8 mouse cellular contexts compared by ENCODE assay signal in the genomic region with DNA sequence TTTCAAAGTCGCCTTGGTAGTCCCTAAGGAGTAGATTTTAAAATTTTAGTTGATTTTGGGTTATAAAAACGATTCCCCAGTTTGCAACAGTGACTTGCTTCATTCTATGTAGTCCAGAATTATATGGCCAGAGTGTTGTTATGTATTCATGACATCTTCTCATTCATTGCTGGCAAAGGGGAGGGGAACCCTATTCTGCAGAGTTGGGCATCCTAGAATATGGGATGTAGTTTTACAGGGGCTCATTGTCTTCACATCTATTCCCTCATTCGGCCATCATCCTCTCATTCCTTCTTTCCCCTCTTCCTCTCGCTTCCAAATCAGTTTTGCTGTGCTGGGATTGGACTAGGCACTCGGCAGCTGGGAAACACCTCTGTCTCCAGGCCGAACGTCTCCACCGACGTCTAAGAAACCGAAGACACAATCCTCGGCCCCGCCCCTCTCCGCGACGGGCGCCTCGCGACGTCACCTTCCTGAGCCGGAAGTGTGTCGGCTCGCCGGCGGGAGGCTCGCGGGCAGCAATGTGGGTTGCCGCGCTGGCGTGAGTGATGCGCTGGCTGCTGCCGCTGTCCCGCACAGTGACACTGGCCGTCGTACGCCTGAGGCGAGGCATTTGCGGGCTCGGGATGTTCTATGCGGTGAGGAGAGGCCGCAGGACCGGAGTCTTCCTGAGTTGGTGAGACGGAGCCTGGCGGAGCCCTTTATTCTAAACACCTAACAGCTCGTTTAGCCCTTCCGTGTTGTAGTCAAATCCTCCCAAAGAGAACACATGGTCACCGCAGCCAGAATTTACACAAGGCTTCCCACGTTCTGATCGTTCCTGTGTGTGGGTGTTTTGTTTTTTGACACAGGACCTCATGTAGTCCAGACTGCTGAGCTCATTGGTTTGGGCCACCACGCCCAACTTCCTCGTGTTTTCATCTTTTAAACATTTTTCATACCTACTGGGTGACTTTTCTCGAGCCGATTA. TPM values are rescaled to one million over a fixed set of nuclear protein-coding genes. Genes with fewer than 3 reads are reported as not detected.
DNase-seq lines count a peak whose midpoint lies in the region; ATAC-seq and TF ChIP-seq lines count a peak whose summit lies in the region.

Gene Rnaseh1, plus strand, starts transcription at position 462 of the 970 bp plus-strand sequence.

- peaks cover 36% of the 10 kb centered on the region for H3K36me3 ChIP-seq in G1E (replicated peaks)
- no peaks in the 10 kb centered on the region; the same call in 1 of the 2 replicates for H3K36me3 ChIP-seq in forebrain, embryonic 16.5 days (ENCODE audit: control insufficient read depth, insufficient read depth)
- H3K36me3 ChIP-seq in neural tube, embryonic 14.5 days (ENCODE audit: control insufficient read depth, insufficient read depth, low read length), result peaks cover 6% of the 10 kb centered on the region; the same call in 1 of the 2 replicates
- H3K36me3 ChIP-seq in testis, adult 2 months (ENCODE audit: control insufficient read depth, insufficient read depth, low read length), result no peaks in the 10 kb centered on the region; the same call in 1 of the 2 replicates

- ATAC-seq in G1E (ENCODE audit: extremely low read depth, insufficient number of reproducible peaks, low FRiP score, poor library complexity, severe bottlenecking), result peak; percentile 97
- peak; percentile 98 for ATAC-seq in forebrain, embryonic 16.5 days
- peak; percentile 97 for ATAC-seq in neural tube, embryonic 14.5 days (ENCODE audit: low read depth)

- H3K27me3 ChIP-seq in G1E (ENCODE audit: insufficient read depth, low read length), result peaks cover 10% of the 10 kb centered on the region
- no peaks in the 10 kb centered on the region; the same call in 1 of the 2 replicates for H3K27me3 ChIP-seq in forebrain, embryonic 16.5 days (replicated peaks; ENCODE audit: control insufficient read depth, insufficient read depth, low read length)
- no peaks in the 10 kb centered on the region for H3K27me3 ChIP-seq in neural tube, embryonic 14.5 days (ENCODE audit: control insufficient read depth, insufficient read depth, low read length)
- H3K27me3 ChIP-seq in testis, adult 2 months (ENCODE audit: control insufficient read depth, insufficient read depth, low read length), result no peaks in the 10 kb centered on the region

- DNase-seq in G1E (ENCODE audit: low spot score), result peak; percentile 93
- DNase-seq in cerebellum, adult 18-20 months, result peak; percentile 87 to 92
- DNase-seq in heart, postnatal 25 days (ENCODE audit: low spot score), result peak; percentile 72
- peak; percentile 90 to 94 for DNase-seq in layer of hippocampus, adult 18-20 months (ENCODE audit: low spot score in 2 of 2)
- DNase-seq in lung, adult 18-20 months, result peak; percentile 89 to 90

- no peaks in the 10 kb centered on the region for H3K9me3 ChIP-seq in G1E (replicated peaks)
- no peaks in the 10 kb centered on the region for H3K9me3 ChIP-seq in forebrain, embryonic 16.5 days (ENCODE audit: control insufficient read depth, low read length)
- H3K9me3 ChIP-seq in neural tube, embryonic 14.5 days (ENCODE audit: control insufficient read depth, low read length), result no peaks in the 10 kb centered on the region

- intact Hi-C loops in heart, postnatal 25 days (cut with DNase I), result loop anchor here (5.0 kb wide), 1 partner anchor 103 kb away; the partner anchor contains the start of genes Eipr1 and Trappc12

- TF ChIP-seq POLR2A in testis, adult 2 months (IDR thresholded peaks at IDR 0.05; ENCODE audit: control insufficient read depth, low read depth, low read length), result peak; percentile 95

- TF ChIP-seq CTCF in G1E (IDR thresholded peaks at IDR 0.05; ENCODE audit: low read depth, low read length), result no peak
- no peak for TF ChIP-seq CTCF in testis, adult 2 months (IDR thresholded peaks at IDR 0.05; ENCODE audit: control insufficient read depth, insufficient read depth, insufficient replicate concordance, low read depth, low read length)

- H3K9ac ChIP-seq in forebrain, embryonic 16.5 days (replicated peaks; ENCODE audit: low read depth, low read length), result peak within 1 kb of the TSS; percentile 67
- H3K9ac ChIP-seq in neural tube, embryonic 14.5 days (replicated peaks; ENCODE audit: low read depth, low read length), result peak within 1 kb of the TSS; percentile 70

- WGBS in forebrain, embryonic 16.5 days, result 1% methylated on average over 52 of the region's 52 CpGs
- 1% methylated on average over 52 of the region's 52 CpGs for WGBS in neural tube, embryonic 14.5 days

- peaks cover 16% of the 10 kb centered on the region for H3K4me1 ChIP-seq in G1E (ENCODE audit: insufficient read depth, low read depth, low read length)
- peaks cover 7% of the 10 kb centered on the region for H3K4me1 ChIP-seq in forebrain, embryonic 16.5 days (replicated peaks; ENCODE audit: control insufficient read depth, insufficient read depth, low read length)
- H3K4me1 ChIP-seq in neural tube, embryonic 14.5 days (ENCODE audit: control insufficient read depth, insufficient read depth, low read length), result peaks cover 6% of the 10 kb centered on the region
- peaks cover 4% of the 10 kb centered on the region for H3K4me1 ChIP-seq in testis, adult 2 months (ENCODE audit: control insufficient read depth, insufficient read depth, low read length)

- peak within 1 kb of the TSS; percentile 78 for H3K4me3 ChIP-seq in G1E (ENCODE audit: low read depth, low read length)
- H3K4me3 ChIP-seq in forebrain, embryonic 16.5 days (replicated peaks; ENCODE audit: low read length), result peak within 1 kb of the TSS; percentile 72
- peak within 1 kb of the TSS; percentile 72 for H3K4me3 ChIP-seq in neural tube, embryonic 14.5 days (ENCODE audit: low read depth, low read length)
- peak within 1 kb of the TSS; percentile 88 for H3K4me3 ChIP-seq in testis, adult 2 months (ENCODE audit: control insufficient read depth, low read depth, low read length)

- H3K4me2 ChIP-seq in forebrain, embryonic 16.5 days (ENCODE audit: low read length), result peak within 1 kb of the TSS; percentile 73
- peak within 1 kb of the TSS; percentile 92 for H3K4me2 ChIP-seq in neural tube, embryonic 14.5 days (ENCODE audit: low read depth, low read length)

- peak within 1 kb of the TSS; percentile 76 for H3K27ac ChIP-seq in forebrain, embryonic 16.5 days (ENCODE audit: low read length)
- peak within 1 kb of the TSS; percentile 87 for H3K27ac ChIP-seq in neural tube, embryonic 14.5 days (ENCODE audit: low read depth, low read length)
- H3K27ac ChIP-seq in testis, adult 2 months (ENCODE audit: control insufficient read depth, insufficient read depth, low read depth, low read length), result peak within 1 kb of the TSS; percentile 92

RNA-seq across cellular contexts. Expression of gene Rnaseh1, which starts in this region (rescaled TPM):
- total RNA-seq in G1E (2014; fragmentation: Nextera tagmentation) (11.2 and 17.6 TPM in 2 replicates), G1E (2017) (24.5 and 27.2 TPM in 2 replicates)
- 14.9 and 17.8 TPM in 2 replicates for polyA plus RNA-seq in G1E (2012)
- polyA plus RNA-seq in forebrain, embryonic 16.5 days (2015; fragmentation: Nextera tagmentation; extraction: Ambion mirVana), result 27.9 and 30.6 TPM in 2 replicates
- 1 to 10 TPM; 7.1 to 8.2 TPM for total RNA-seq in heart, postnatal 25 days (2021)
- total RNA-seq in layer of hippocampus, adult 18-20 months (2021), result 10 to 100 TPM; 13.7 to 14.0 TPM
- polyA plus RNA-seq in neural tube, embryonic 14.5 days (2014; fragmentation: Nextera tagmentation; extraction: Ambion mirVana), result 19.5 and 21.7 TPM in 2 replicates
- 10.7 and 10.9 TPM in 2 replicates for polyA plus RNA-seq in testis, adult 2 months (2012; rRNA removed)

Comparison
In these comparisons a context has a peak if more than half of its experiments do, and no peak if none do; other contexts are left out.
1. Peak in every context shown above with its lines: DNase-seq, ATAC-seq, H3K4me3 ChIP-seq and H3K27ac ChIP-seq.